Mouse (Mus musculus) myocyte (in vitro differentiated cells): ENCODE results near the gene Zbtb25.

ENCODE experiments used
- MYOD1 ChIP-seq, 3 experiments: IDR thresholded peaks; one replicate each; pipeline ENCODE4 v1.6.1; 2011; ENCODE audit warnings: control low read depth in 2 of 3, low read depth in 2 of 3, mild to moderate bottlenecking in 2 of 3, moderate library complexity in 1 of 3; ENCODE audit not compliant: insufficient read length in 2 of 3, control insufficient read depth in 1 of 3
- TCF3 ChIP-seq: IDR thresholded peaks from one replicate; pipeline ENCODE4 v1.6.1; 2011; ENCODE audit warnings: low read depth, control low read depth; ENCODE audit not compliant: insufficient read length
- USF1 ChIP-seq: IDR thresholded peaks from one replicate; pipeline ENCODE4 v1.6.1; 2011; ENCODE audit warnings: low read depth, mild to moderate bottlenecking, control low read depth, moderate library complexity

- TF ChIP-seq MYOD1 (IDR thresholded peaks at IDR 0.05; ENCODE audit: control insufficient read depth in 1 of 3, insufficient read length in 2 of 3, low read depth in 2 of 3) = no peak
- no peak for TF ChIP-seq USF1
- no peak for TF ChIP-seq TCF3
Observed at GRCm38 (mm10) chr12:76310007-76310406, 59.4 kb downstream of the Zbtb25 start.
